Mouse (Mus musculus) midbrain, postnatal 0 days (tissue): ENCODE results near the gene Rbm47. TPM values are rescaled to one million over a fixed set of nuclear protein-coding genes. Genes with fewer than 3 reads are reported as not detected.

Source experiments
- ATAC-seq: fragments of 200-750 bp; cut with Nextera tagmentation; 2 replicates; pipeline ENCODE4 v1.8.0; 2017; ENCODE audit warnings: moderate number of reproducible peaks, mild to moderate bottlenecking, moderate TSS enrichment, moderate library complexity; ENCODE audit not compliant: low FRiP score
- DNase-seq: peaks from one replicate; pipeline ENCODE4 v3.0.0-alpha.2; 2015; ENCODE audit warnings: low spot score
- H3K27ac ChIP-seq: fragments of 300-500 bp; sonication (generic); 2 replicates; pipeline ENCODE4 v1.5.1; 2014; ENCODE audit warnings: low read depth, mild to moderate bottlenecking, low read length, mixed read lengths
- H3K27me3 ChIP-seq: fragments of 300-500 bp; sonication (generic); 2 replicates; pipeline ENCODE4 v1.6.1; 2014; ENCODE audit warnings: low read length, control low read depth, mixed read lengths; ENCODE audit not compliant: insufficient read depth
- H3K36me3 ChIP-seq: fragments of 300-500 bp; sonication (generic); 2 replicates; pipeline ENCODE4 v1.6.1; 2014; ENCODE audit warnings: low read length, control low read depth, mixed read lengths; ENCODE audit not compliant: insufficient read depth
- H3K4me1 ChIP-seq: fragments of 300-500 bp; sonication (generic); 2 replicates; pipeline ENCODE4 v1.6.1; 2014; ENCODE audit warnings: mild to moderate bottlenecking, control low read depth, antibody characterized with exemption, low read length, mixed read lengths; ENCODE audit not compliant: insufficient read depth
- H3K4me2 ChIP-seq: fragments of 300-500 bp; sonication (generic); 2 replicates; pipeline ENCODE4 v1.6.1; 2014; ENCODE audit warnings: low read depth, mild to moderate bottlenecking, low read length, mixed read lengths; ENCODE audit not compliant: poor library complexity, severe bottlenecking
- H3K4me3 ChIP-seq: fragments of 300-500 bp; sonication (generic); 2 replicates; pipeline ENCODE4 v1.5.1; 2014; ENCODE audit warnings: low read depth, mild to moderate bottlenecking, low read length, moderate library complexity
- H3K9ac ChIP-seq: fragments of 300-500 bp; sonication (generic); replicated peaks from 2 replicates; pipeline ENCODE4 v1.6.1; 2014; ENCODE audit warnings: mild to moderate bottlenecking, low read length, moderate library complexity, mixed read lengths; ENCODE audit not compliant: poor library complexity, severe bottlenecking
- H3K9me3 ChIP-seq: fragments of 300-500 bp; sonication (generic); 2 replicates; pipeline ENCODE4 v1.6.1; 2016; ENCODE audit warnings: low read length, control low read depth
- CTCF ChIP-seq: IDR thresholded peaks from 2 replicates; pipeline ENCODE4 v1.5.1; 2016; ENCODE audit warnings: antibody characterized with exemption, mild to moderate bottlenecking
- WGBS: fragments of 180-500 bp; shearing (Covaris S2); extraction: QIAGEN DNeasy Blood & Tissue Kit; methylation state at CpG from one replicate; pipeline ENCODE4 v1.1.7; 2014; 5-methylcytosine and 5-hydroxymethylcytosine counted together
- polyA plus RNA-seq: library from polyadenylated mRNA; unstranded; fragments of >200 nt; fragmentation: Nextera tagmentation; extraction: Ambion mirVana; gene quantifications from 2 replicates; pipeline ENCODE4 v1.2.1, GENCODE M21; 2015
- total RNA-seq: library from RNA; depleted of rRNA; stranded (reverse); fragments of >200 nt; gene quantifications from 2 replicates; pipeline ENCODE4 v1.2.3, GENCODE M21; 2014

Rbm47 gene
- total and polyA plus RNA-seq, 2 experiments from 2014 or later: 1.4 to 2.5 TPM

DNA sequence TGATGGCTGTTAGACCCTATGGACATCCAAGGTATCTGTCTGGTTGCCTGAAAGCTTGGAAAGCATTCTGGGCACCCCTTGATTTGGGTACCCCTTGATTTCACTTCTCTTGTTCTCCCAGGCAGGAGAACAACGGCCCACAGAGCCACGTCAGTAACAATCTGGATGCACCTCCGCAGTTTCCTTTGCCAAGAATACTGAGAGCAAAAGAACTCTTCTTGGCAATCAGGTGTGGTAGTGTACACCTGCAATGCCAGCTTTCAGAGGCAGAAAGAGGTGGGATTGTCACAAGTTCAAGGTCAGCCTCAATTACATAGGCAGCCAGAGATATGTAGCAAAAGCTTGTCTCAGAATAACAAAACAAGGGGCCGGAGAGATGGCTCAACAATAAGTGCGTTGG lies 98.7 kb downstream of the Rbm47 start:
- no peaks in the 10 kb centered on the region for H3K9me3 ChIP-seq
- no peak overlapping the region for H3K27ac ChIP-seq
- WGBS: 86% methylated on average over 5 of the region's 5 CpGs
- no peak overlapping the region for H3K4me2 ChIP-seq
- H3K9ac ChIP-seq: no peak overlapping the region
- H3K27me3 ChIP-seq: no peaks in the 10 kb centered on the region
- DNase-seq: no peak
- no peaks in the 10 kb centered on the region for H3K4me1 ChIP-seq
- no peak for TF ChIP-seq CTCF
- H3K36me3 ChIP-seq: no peaks in the 10 kb centered on the region
- no peak for ATAC-seq
- no peak overlapping the region for H3K4me3 ChIP-seq

DNA sequence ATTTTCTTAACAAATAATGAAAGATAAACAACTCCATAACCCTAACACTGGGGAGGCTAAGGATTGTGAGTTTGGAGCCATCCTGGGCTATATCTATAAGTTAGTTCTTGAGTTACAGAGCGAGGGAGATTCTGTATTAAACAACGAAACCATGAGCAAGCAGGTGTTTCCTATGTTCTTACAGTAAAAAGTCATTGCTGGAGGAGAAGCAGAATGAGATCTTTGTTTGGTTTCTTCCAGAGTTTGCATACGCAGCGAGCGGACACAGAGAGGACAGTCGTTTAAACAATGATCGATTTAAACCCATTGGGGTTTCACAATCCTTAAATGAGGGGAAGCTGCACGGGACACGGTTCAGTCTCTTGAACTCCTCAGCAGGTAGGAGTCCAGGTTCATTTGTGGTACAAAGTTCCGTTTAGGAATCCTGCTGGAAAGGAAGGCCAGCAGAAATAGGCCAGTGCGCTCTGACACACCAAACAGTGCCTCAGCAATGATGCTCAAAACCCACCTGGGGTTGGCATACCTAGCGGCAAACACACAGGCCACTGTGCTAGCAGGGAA lies 99.2 kb downstream of the Rbm47 start:
- Histone ChIP-seq H3K4me2 (no peak overlapping the region), H3K9ac (no peak overlapping the region), H3K4me3 (no peak overlapping the region), H3K36me3 (no peaks in the 10 kb centered on the region), H3K4me1 (no peaks in the 10 kb centered on the region), H3K9me3 (no peaks in the 10 kb centered on the region), H3K27ac (no peak overlapping the region), H3K27me3 (no peaks in the 10 kb centered on the region)
- 88% methylated on average over 12 of the region's 12 CpGs for WGBS
- no peak for TF ChIP-seq CTCF
- DNase-seq (no peak), ATAC-seq (no peak)

DNA sequence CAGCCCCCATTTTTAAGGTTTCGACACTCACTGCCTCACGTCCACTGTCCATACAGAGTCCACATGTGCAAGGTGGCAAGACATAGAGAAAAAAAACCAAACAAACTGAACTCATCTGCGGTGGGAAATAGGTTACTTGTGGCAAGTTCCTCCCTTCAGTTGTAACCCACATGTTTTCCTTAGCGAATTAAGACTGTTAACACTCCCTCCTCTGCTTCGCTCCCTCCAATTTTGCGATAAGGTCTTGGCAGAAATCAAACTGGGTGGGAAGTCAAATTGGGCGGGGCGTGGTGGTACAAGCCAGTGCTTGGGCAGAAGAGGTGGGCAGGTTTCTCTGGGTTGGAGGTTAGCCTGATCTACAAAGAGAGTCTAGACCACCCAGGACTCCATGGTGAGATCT lies 101.2 kb downstream of the Rbm47 start:
- no peak for DNase-seq
- H3K36me3 ChIP-seq: no peaks in the 10 kb centered on the region
- 91% methylated on average over 8 of the region's 8 CpGs for WGBS
- no peak for TF ChIP-seq CTCF
- ATAC-seq: no peak
- no peaks in the 10 kb centered on the region for H3K27me3 ChIP-seq
- H3K9me3 ChIP-seq: no peaks in the 10 kb centered on the region
- H3K4me1 ChIP-seq: no peaks in the 10 kb centered on the region
- H3K4me2 ChIP-seq: no peak overlapping the region
- no peak overlapping the region for H3K4me3 ChIP-seq
- H3K9ac ChIP-seq: no peak overlapping the region
- no peak overlapping the region for H3K27ac ChIP-seq

DNA sequence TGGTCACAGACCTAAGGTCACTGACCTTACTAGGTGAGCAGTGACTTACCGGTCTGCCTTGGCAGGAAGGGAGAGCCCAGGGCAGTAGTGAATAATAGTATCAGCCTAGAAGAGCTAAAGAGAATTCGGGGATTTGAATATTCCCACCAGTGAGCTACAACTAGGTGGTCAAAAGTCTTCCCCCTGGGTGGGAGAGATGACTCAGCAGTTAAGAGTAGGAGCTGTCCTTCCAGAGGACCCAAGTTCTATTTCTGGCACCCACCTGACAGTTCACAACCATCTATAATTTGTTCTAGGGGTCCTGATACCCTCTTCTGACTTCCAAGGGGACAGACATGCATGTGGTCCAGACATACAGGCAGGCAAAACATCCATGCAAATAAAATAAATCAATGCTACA lies 102.6 kb downstream of the Rbm47 start:
- no peaks in the 10 kb centered on the region for H3K27me3 ChIP-seq
- no peak overlapping the region for H3K4me3 ChIP-seq
- H3K4me2 ChIP-seq: peak overlapping the region; percentile 66
- DNase-seq (no peak), ATAC-seq (no peak)
- no peaks in the 10 kb centered on the region for H3K36me3 ChIP-seq
- 59% methylated on average over 2 of the region's 2 CpGs for WGBS
- no peak for TF ChIP-seq CTCF
- H3K9me3 ChIP-seq: no peaks in the 10 kb centered on the region
- no peak overlapping the region for H3K9ac ChIP-seq
- H3K4me1 ChIP-seq: no peaks in the 10 kb centered on the region
- H3K27ac ChIP-seq: no peak overlapping the region

DNA sequence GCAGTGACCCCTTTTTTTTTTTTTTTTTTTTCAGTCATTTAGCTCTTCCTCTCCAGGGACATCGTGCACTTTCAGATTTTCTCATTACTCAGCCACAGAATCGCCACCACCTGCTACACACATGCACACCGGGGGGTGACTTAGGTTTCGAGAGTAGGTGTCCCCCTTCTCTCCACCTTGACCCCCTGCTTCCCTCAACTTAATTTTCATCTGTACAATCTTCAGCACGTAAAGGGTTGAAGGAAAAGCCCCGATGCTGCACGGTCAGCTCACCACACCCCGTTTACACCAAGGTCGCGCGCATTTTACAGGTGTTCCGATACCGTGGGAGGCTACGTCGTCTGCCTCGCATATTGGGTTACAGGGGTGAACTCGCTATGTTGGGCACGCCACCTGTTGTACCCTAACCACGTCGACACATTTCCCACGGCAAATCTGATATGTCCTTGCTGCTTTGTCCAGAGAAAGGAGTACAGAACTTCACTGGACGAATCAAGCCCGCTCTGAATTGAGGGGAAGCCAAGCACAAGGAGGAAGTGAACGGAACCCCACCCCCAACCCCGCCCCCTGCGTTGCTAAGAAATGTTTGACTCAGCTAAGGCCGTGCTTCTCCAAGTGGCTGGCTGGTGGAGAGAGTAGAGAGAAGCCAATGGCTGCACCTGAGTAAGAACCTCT lies 103.3 kb downstream of the Rbm47 start:
- no peak for TF ChIP-seq CTCF
- peak overlapping the region; percentile 47 for H3K9ac ChIP-seq
- no peaks in the 10 kb centered on the region for H3K9me3 ChIP-seq
- H3K27me3 ChIP-seq: no peaks in the 10 kb centered on the region
- H3K27ac ChIP-seq: no peak overlapping the region
- DNase-seq (peak; percentile 55), ATAC-seq (peak; percentile 52)
- H3K4me2 ChIP-seq: peak overlapping the region; percentile 66
- H3K4me3 ChIP-seq: peak overlapping the region; percentile 36
- H3K36me3 ChIP-seq: no peaks in the 10 kb centered on the region
- H3K4me1 ChIP-seq: no peaks in the 10 kb centered on the region
- whole genome bisulfite sequencing: 5% methylated on average over 27 of the region's 27 CpGs

DNA sequence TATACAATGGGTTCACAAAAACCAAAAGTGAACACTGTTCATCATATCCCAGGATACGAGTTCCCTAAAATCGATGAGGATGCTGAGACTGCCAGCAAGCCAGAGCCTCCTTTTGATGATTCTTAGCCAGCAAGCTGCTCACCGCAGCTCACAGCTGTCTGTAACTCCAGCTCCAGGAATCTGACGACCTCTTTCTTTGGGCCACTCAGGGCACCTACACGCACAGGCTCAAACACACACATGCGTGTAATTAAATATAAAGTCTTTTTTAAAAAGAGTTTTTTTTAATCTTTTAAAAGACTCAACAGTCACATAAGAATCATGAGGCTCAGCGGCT lies 103.8 kb downstream of the Rbm47 start:
- no peaks in the 10 kb centered on the region for H3K4me1 ChIP-seq
- DNase-seq: no peak
- no peak for ATAC-seq
- TF ChIP-seq CTCF: no peak
- H3K9ac ChIP-seq: no peak overlapping the region
- H3K27ac ChIP-seq: no peak overlapping the region
- H3K4me3 ChIP-seq: peak overlapping the region; percentile 36; the same call in 1 of the 2 replicates
- H3K9me3 ChIP-seq: no peaks in the 10 kb centered on the region
- WGBS: 35% methylated on average over 7 of the region's 7 CpGs
- H3K27me3 ChIP-seq: no peaks in the 10 kb centered on the region
- no peaks in the 10 kb centered on the region for H3K36me3 ChIP-seq
- H3K4me2 ChIP-seq: peak overlapping the region; percentile 66
